Mouse (Mus musculus) heart, postnatal 0 days (tissue): ENCODE results near the gene Klhl29. TPM values are rescaled to one million over a fixed set of nuclear protein-coding genes. Genes with fewer than 3 reads are reported as not detected.

Source experiments
- ATAC-seq: fragments of 200-750 bp; cut with Nextera tagmentation; 2 replicates; pipeline ENCODE4 v1.8.0; 2017; ENCODE audit warnings: low read depth, moderate number of reproducible peaks, moderate library complexity; ENCODE audit not compliant: insufficient read depth
- DNase-seq: peaks from one replicate; pipeline ENCODE4 v3.0.0-alpha.2; 2016; ENCODE audit warnings: low spot score
- H3K27ac ChIP-seq: fragments of 300-500 bp; sonication (generic); 2 replicates; pipeline ENCODE4 v1.5.1; 2014; ENCODE audit warnings: low read depth, mild to moderate bottlenecking
- H3K27me3 ChIP-seq: fragments of 300-500 bp; sonication (generic); 2 replicates; pipeline ENCODE4 v1.6.1; 2014; ENCODE audit warnings: low read length, mixed read lengths; ENCODE audit not compliant: control insufficient read depth, insufficient read depth
- H3K36me3 ChIP-seq: fragments of 300-500 bp; sonication (generic); replicated peaks from 2 replicates; pipeline ENCODE4 v1.6.1; 2014; ENCODE audit warnings: low read length, mixed read lengths; ENCODE audit not compliant: control insufficient read depth, insufficient read depth
- H3K4me1 ChIP-seq: fragments of 300-500 bp; sonication (generic); 2 replicates; pipeline ENCODE4 v1.6.1; 2014; ENCODE audit warnings: antibody characterized with exemption; ENCODE audit not compliant: control insufficient read depth, insufficient read depth
- H3K4me2 ChIP-seq: fragments of 300-500 bp; sonication (generic); 2 replicates; pipeline ENCODE4 v1.6.1; 2014; ENCODE audit warnings: low read depth, mild to moderate bottlenecking, low read length, moderate library complexity
- H3K4me3 ChIP-seq: fragments of 300-500 bp; sonication (generic); 2 replicates; pipeline ENCODE4 v1.5.1; 2014; ENCODE audit warnings: low read depth, low read length
- H3K9ac ChIP-seq: fragments of 300-500 bp; sonication (generic); replicated peaks from 2 replicates; pipeline ENCODE4 v1.6.1; 2014; ENCODE audit warnings: low read depth, low read length, mixed read lengths
- H3K9me3 ChIP-seq: fragments of 300-500 bp; sonication (generic); replicated peaks from 2 replicates; pipeline ENCODE4 v1.6.1; 2016; ENCODE audit warnings: low read length; ENCODE audit not compliant: control insufficient read depth
- CTCF ChIP-seq: IDR thresholded peaks from 2 replicates; pipeline ENCODE4 v1.5.1; 2016; ENCODE audit warnings: antibody characterized with exemption, control low read depth, low read depth
- EP300 ChIP-seq: IDR thresholded peaks from 2 replicates; pipeline ENCODE4 v1.6.1; 2016; ENCODE audit warnings: antibody characterized with exemption, low read depth
- WGBS: fragments of 180-500 bp; shearing (Covaris S2); extraction: QIAGEN DNeasy Blood & Tissue Kit; methylation state at CpG from one replicate; pipeline ENCODE4 v1.1.7; 2014; 5-methylcytosine and 5-hydroxymethylcytosine counted together
- polyA plus RNA-seq: library from polyadenylated mRNA; unstranded; fragments of >200 nt; fragmentation: Nextera tagmentation; extraction: Ambion mirVana; gene quantifications from 2 replicates; pipeline ENCODE4 v1.2.1, GENCODE M21; 2015
- total RNA-seq: library from RNA; depleted of rRNA; stranded (reverse); fragments of >200 nt; gene quantifications from 2 replicates; pipeline ENCODE4 v1.2.3, GENCODE M21; 2014; ENCODE audit warnings: low replicate concordance

The Klhl29 gene
- total and polyA plus RNA-seq, 2 experiments from 2014 or later, result 0.04 to 0.11 TPM

- ATAC-seq, result no peak
- Histone ChIP-seq H3K27ac (no peak overlapping the region), H3K4me3 (no peak overlapping the region), H3K9me3 (no peaks in the 10 kb centered on the region), H3K4me1 (peaks cover 14% of the 10 kb centered on the region), H3K27me3 (no peaks in the 10 kb centered on the region), H3K9ac (no peak overlapping the region), H3K36me3 (no peaks in the 10 kb centered on the region), H3K4me2 (no peak overlapping the region)
- no peak for TF ChIP-seq EP300
- no peak for TF ChIP-seq CTCF
- DNase-seq, result no peak
- WGBS, result 57% methylated on average over 6 of the region's 6 CpGs
Observed at GRCm38 (mm10) chr12:5194176-5194575, 181.3 kb downstream of the Klhl29 start.

DNA sequence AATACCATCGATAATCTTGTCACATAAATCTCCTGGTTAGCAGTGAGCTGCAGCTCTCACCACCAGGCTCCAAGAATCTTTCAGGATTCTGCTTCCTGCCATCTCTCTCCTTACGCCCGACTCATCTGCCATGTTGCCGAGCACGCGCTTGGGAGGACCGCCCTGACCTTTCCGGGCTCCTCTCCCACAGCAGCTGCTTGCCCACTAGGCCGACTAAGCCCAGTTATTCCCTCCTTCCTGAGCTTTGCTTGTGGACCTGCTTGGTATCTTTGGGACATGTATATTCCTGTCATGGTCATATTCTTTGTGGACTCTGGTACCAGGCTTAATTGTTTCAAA, 183.1 kb downstream of the Klhl29 start:
- H3K9ac ChIP-seq, result no peak overlapping the region
- no peak for ATAC-seq
- H3K27ac ChIP-seq, result no peak overlapping the region
- no peak overlapping the region for H3K4me3 ChIP-seq
- no peaks in the 10 kb centered on the region for H3K27me3 ChIP-seq
- DNase-seq, result no peak
- TF ChIP-seq EP300 (no peak), CTCF (no peak)
- peak overlapping the region; percentile 53; the same call in 1 of the 2 replicates for H3K4me2 ChIP-seq
- no peaks in the 10 kb centered on the region for H3K36me3 ChIP-seq
- H3K9me3 ChIP-seq, result no peaks in the 10 kb centered on the region
- 65% methylated on average over 9 of the region's 9 CpGs for WGBS
- H3K4me1 ChIP-seq, result peaks cover 24% of the 10 kb centered on the region

DNA sequence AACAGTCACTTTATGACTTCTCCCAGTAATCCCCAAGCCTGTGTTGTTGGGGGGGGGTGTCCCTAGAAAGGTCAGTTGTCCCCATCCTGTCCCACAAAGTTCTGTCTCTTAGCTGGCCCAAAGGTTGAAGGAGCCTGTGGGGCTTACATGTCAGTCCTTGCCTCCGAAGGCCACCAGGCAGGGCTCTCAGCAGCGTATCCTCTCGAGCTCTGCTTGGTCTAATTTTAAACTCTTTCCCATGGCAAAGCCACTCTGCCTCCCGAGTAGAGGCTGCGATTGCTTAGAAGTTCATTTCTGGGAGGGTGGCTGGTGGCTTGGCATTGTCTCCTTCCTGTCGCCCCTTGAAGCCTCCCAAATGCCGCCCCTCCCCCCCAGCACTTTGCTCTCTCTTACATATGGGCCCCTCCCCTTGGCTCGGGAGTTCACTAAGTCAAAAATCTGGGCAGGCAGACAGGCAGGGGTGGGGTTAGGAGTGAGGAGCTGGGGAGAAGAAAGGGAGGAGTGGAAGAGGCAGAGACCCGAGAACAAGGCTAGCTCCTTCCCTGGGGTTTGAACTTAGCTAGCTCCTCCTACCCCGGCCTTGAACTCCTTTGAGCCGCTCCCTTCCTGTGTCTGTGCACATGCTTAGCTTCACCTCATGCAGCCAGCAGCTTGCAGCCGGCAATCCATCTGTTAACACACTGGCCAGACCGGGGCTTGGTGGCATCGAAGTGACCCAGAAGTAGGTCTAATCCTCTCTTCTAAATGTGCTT, 183.7 kb downstream of the Klhl29 start:
- no peak overlapping the region for H3K4me3 ChIP-seq
- 0 out of 2 replicates have a peak overlapping the region, but pooled peaks have one; percentile 16 for H3K9ac ChIP-seq
- peak overlapping the region; percentile 56 for H3K27ac ChIP-seq
- H3K36me3 ChIP-seq, result no peaks in the 10 kb centered on the region
- peak; percentile 78 for ATAC-seq
- H3K4me1 ChIP-seq, result peaks cover 26% of the 10 kb centered on the region
- WGBS, result 10% methylated on average over 14 of the region's 14 CpGs
- H3K27me3 ChIP-seq, result no peaks in the 10 kb centered on the region
- TF ChIP-seq CTCF (peak; percentile 25; the same call in 1 of the 2 replicates), EP300 (no peak)
- DNase-seq, result peak; percentile 74
- no peaks in the 10 kb centered on the region for H3K9me3 ChIP-seq
- peak overlapping the region; percentile 53 for H3K4me2 ChIP-seq

DNA sequence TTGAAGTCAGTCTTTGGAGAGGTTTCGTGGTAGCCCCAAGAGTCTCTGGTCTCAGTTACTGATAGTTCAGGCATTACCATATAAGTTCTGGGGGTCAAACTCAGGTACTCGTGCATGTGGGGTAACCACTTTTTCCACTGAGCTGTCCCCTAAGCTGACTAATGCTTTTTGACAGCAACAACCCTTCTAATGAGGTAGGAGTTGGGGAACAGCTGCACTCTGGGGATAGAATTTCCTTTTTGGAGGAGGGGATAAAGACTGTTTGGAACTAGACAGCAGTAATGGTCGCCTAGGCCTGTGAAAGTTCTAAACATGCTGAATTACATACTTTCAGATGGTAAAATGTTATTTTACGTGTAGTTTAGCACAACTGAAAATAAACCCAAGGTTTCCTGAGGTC, 184.3 kb downstream of the Klhl29 start:
- Histone ChIP-seq H3K9me3 (no peaks in the 10 kb centered on the region), H3K27ac (peak overlapping the region; percentile 56), H3K27me3 (no peaks in the 10 kb centered on the region), H3K4me3 (no peak overlapping the region), H3K36me3 (no peaks in the 10 kb centered on the region), H3K4me1 (peaks cover 28% of the 10 kb centered on the region), H3K9ac (0 out of 2 replicates have a peak overlapping the region, but pooled peaks have one; percentile 16), H3K4me2 (0 out of 2 replicates have a peak overlapping the region, but pooled peaks have one; percentile 53)
- ATAC-seq (no peak), DNase-seq (no peak)
- 62% methylated on average over 4 of the region's 4 CpGs for WGBS
- TF ChIP-seq CTCF (no peak), EP300 (no peak)

- TF ChIP-seq EP300 (no peak), CTCF (no peak)
- H3K9me3 ChIP-seq, result no peaks in the 10 kb centered on the region
- no peaks in the 10 kb centered on the region for H3K27me3 ChIP-seq
- no peak for ATAC-seq
- H3K4me2 ChIP-seq, result no peak overlapping the region
- DNase-seq, result no peak
- H3K9ac ChIP-seq, result no peak overlapping the region
- H3K4me3 ChIP-seq, result no peak overlapping the region
- H3K36me3 ChIP-seq, result no peaks in the 10 kb centered on the region
- H3K27ac ChIP-seq, result no peak overlapping the region
- 77% methylated on average over 15 of the region's 15 CpGs for whole genome bisulfite sequencing
- H3K4me1 ChIP-seq, result peaks cover 28% of the 10 kb centered on the region
Observed at GRCm38 (mm10) chr12:5189446-5190150, 185.9 kb downstream of the Klhl29 start.
